Mouse (Mus musculus) forebrain, embryonic 13.5 days (tissue): ENCODE data around the gene Bet1. TPM values are rescaled to one million over a fixed set of nuclear protein-coding genes. Genes with fewer than 3 reads are reported as not detected.

Source experiments
- ATAC-seq: fragments of 200-750 bp; cut with Nextera tagmentation; 2 replicates; pipeline ENCODE4 v1.8.0; 2017
- H3K27ac ChIP-seq: fragments of 300-500 bp; sonication (generic); 2 replicates; pipeline ENCODE4 v1.5.1; 2015; ENCODE audit warnings: inconsistent platforms, mild to moderate bottlenecking, moderate library complexity
- H3K27me3 ChIP-seq: fragments of 300-500 bp; sonication (generic); 2 replicates; pipeline ENCODE4 v1.6.1; 2015; ENCODE audit warnings: mild to moderate bottlenecking, inconsistent platforms
- H3K36me3 ChIP-seq: fragments of 300-500 bp; sonication (generic); 2 replicates; pipeline ENCODE4 v1.6.1; 2015; ENCODE audit warnings: mild to moderate bottlenecking, inconsistent platforms; ENCODE audit not compliant: poor library complexity, severe bottlenecking
- H3K4me1 ChIP-seq: fragments of 300-500 bp; sonication (generic); 2 replicates; pipeline ENCODE4 v1.6.1; 2015; ENCODE audit warnings: inconsistent platforms
- H3K4me2 ChIP-seq: fragments of 300-500 bp; sonication (generic); 2 replicates; pipeline ENCODE4 v1.6.1; 2015; ENCODE audit warnings: inconsistent platforms, mild to moderate bottlenecking, moderate library complexity
- H3K4me3 ChIP-seq: fragments of 300-500 bp; sonication (generic); 2 replicates; pipeline ENCODE4 v1.5.1; 2015; ENCODE audit warnings: mild to moderate bottlenecking, inconsistent platforms
- H3K9ac ChIP-seq: fragments of 300-500 bp; sonication (generic); 2 replicates; pipeline ENCODE4 v1.6.1; 2015; ENCODE audit warnings: mild to moderate bottlenecking, inconsistent platforms
- H3K9me3 ChIP-seq: fragments of 300-500 bp; sonication (generic); replicated peaks from 2 replicates; pipeline ENCODE4 v1.6.1; 2016; ENCODE audit warnings: inconsistent platforms
- WGBS: fragments of 180-500 bp; shearing (Covaris S2); methylation state at CpG from one replicate; pipeline ENCODE4 v1.1.7; 2015; 5-methylcytosine and 5-hydroxymethylcytosine counted together
- polyA plus RNA-seq: library from polyadenylated mRNA; unstranded; fragments of >200 nt; fragmentation: Nextera tagmentation; extraction: Ambion mirVana; gene quantifications from 2 replicates; pipeline ENCODE4 v1.2.1, GENCODE M21; 2015

Gene Bet1
- polyA plus RNA-seq: 45.9 and 47.2 TPM in 2 replicates

- Histone ChIP-seq H3K9ac (peak within 1 kb of the TSS; percentile 61), H3K9me3 (no peaks in the 10 kb centered on the region), H3K4me2 (peak within 1 kb of the TSS; percentile 66), H3K4me1 (peaks cover 3% of the 10 kb centered on the region), H3K27ac (no peak within 1 kb of the TSS), H3K27me3 (no peaks in the 10 kb centered on the region), H3K36me3 (no peaks in the 10 kb centered on the region), H3K4me3 (peak within 1 kb of the TSS; percentile 62)
- ATAC-seq: peak; percentile 100
- under 1% methylated on average over 24 of the region's 24 CpGs for WGBS
These were observed at the start of gene Bet1 for GRCm38 (mm10) chr6:4086663-4087454. TSS of gene Bet1 (minus strand) at chr6:4086972.

GRCm38 (mm10) chr6:4132239-4132638 is 45.5 kb upstream of the Bet1 start:
- Histone ChIP-seq H3K9ac (no peak overlapping the region), H3K27me3 (no peaks in the 10 kb centered on the region), H3K4me3 (no peak overlapping the region), H3K9me3 (no peaks in the 10 kb centered on the region), H3K36me3 (no peaks in the 10 kb centered on the region), H3K4me1 (no peaks in the 10 kb centered on the region), H3K27ac (no peak overlapping the region), H3K4me2 (no peak overlapping the region)
- 69% methylated on average over 7 of the region's 7 CpGs for WGBS
- ATAC-seq: no peak

- Histone ChIP-seq H3K27ac (no peak overlapping the region), H3K4me3 (no peak overlapping the region), H3K27me3 (no peaks in the 10 kb centered on the region), H3K4me2 (no peak overlapping the region), H3K36me3 (no peaks in the 10 kb centered on the region), H3K9me3 (no peaks in the 10 kb centered on the region), H3K9ac (no peak overlapping the region), H3K4me1 (no peaks in the 10 kb centered on the region)
- no peak for ATAC-seq
- 31% methylated on average over 2 of the region's 2 CpGs for WGBS
These were observed 44.4 kb upstream of the Bet1 start for GRCm38 (mm10) chr6:4131149-4131548.

- H3K4me2 ChIP-seq: no peak overlapping the region
- WGBS: 79% methylated on average over 1 of the region's 1 CpGs
- H3K36me3 ChIP-seq: no peaks in the 10 kb centered on the region
- ATAC-seq: no peak
- H3K4me3 ChIP-seq: no peak overlapping the region
- no peaks in the 10 kb centered on the region for H3K4me1 ChIP-seq
- H3K9ac ChIP-seq: no peak overlapping the region
- H3K27ac ChIP-seq: no peak overlapping the region
- H3K9me3 ChIP-seq: no peaks in the 10 kb centered on the region
- H3K27me3 ChIP-seq: no peaks in the 10 kb centered on the region
These were observed 31.8 kb upstream of the Bet1 start for GRCm38 (mm10) chr6:4118611-4119010.

- no peak for ATAC-seq
- no peak overlapping the region for H3K4me3 ChIP-seq
- H3K4me2 ChIP-seq: no peak overlapping the region
- H3K9me3 ChIP-seq: no peaks in the 10 kb centered on the region
- no peak overlapping the region for H3K27ac ChIP-seq
- WGBS: 86% methylated on average over 2 of the region's 2 CpGs
- no peak overlapping the region for H3K9ac ChIP-seq
- H3K36me3 ChIP-seq: no peaks in the 10 kb centered on the region
- no peaks in the 10 kb centered on the region for H3K27me3 ChIP-seq
- peaks cover 3% of the 10 kb centered on the region for H3K4me1 ChIP-seq
These were observed 3.7 kb upstream of the Bet1 start for GRCm38 (mm10) chr6:4090423-4090822.

GRCm38 (mm10) chr6:4072281-4072680 is 14.5 kb downstream of the Bet1 start:
- H3K27me3 ChIP-seq: no peaks in the 10 kb centered on the region
- H3K4me2 ChIP-seq: no peak overlapping the region
- ATAC-seq: no peak
- 91% methylated on average over 6 of the region's 6 CpGs for WGBS
- no peak overlapping the region for H3K9ac ChIP-seq
- no peaks in the 10 kb centered on the region for H3K36me3 ChIP-seq
- no peak overlapping the region for H3K4me3 ChIP-seq
- H3K27ac ChIP-seq: no peak overlapping the region
- H3K4me1 ChIP-seq: no peaks in the 10 kb centered on the region
- H3K9me3 ChIP-seq: no peaks in the 10 kb centered on the region

- Histone ChIP-seq H3K9me3 (no peaks in the 10 kb centered on the region), H3K27me3 (no peaks in the 10 kb centered on the region), H3K27ac (no peak overlapping the region), H3K9ac (no peak overlapping the region), H3K4me3 (no peak overlapping the region), H3K4me2 (no peak overlapping the region), H3K4me1 (no peaks in the 10 kb centered on the region), H3K36me3 (no peaks in the 10 kb centered on the region)
- ATAC-seq: no peak
These were observed 17.1 kb downstream of the Bet1 start for GRCm38 (mm10) chr6:4069714-4070113.

DNA sequence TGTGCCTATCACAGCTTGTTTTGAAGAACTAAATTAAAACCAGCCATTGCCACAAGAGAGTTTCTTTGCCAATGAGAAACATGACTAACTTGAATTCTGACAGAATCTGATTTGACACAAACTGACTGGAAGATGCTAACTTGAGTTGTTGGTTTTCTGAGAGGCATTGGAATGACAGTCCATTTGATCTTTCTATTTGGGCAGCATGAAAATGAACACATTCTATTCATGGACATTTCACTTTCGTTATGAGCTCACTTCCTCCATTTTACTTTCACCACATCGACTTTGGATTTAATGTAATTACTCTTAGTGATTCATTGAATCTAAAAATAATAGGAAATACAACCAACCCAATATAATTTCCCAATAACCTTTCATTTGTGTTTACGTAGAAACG is 32.4 kb downstream of the Bet1 start:
- 90% methylated on average over 4 of the region's 4 CpGs for WGBS
- H3K36me3 ChIP-seq: no peaks in the 10 kb centered on the region

DNA sequence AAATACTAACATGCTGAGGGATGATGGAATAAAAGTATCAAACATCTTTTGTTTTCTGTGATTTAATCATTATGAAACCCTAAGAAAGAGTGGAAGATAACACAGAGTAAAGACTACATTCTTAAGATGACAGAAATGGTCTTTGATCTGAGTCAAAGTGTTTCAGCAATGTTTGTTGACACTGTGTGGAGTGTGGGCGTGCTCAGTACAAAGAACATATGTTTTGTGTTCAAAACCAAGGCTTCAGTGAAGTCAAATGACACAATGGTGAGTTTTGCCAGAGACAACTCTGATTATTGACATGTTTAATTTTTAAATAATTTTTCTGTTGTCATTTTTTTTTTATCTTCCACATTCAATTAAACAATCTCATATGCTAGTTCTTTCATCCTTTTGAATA is 33.9 kb downstream of the Bet1 start:
- H3K4me3 ChIP-seq: no peak overlapping the region
- no peak overlapping the region for H3K27ac ChIP-seq
- ATAC-seq: no peak
- no peak overlapping the region for H3K9ac ChIP-seq
- 68% methylated on average over 1 of the region's 1 CpGs for whole genome bisulfite sequencing
- no peaks in the 10 kb centered on the region for H3K36me3 ChIP-seq
- no peaks in the 10 kb centered on the region for H3K27me3 ChIP-seq
- H3K4me2 ChIP-seq: no peak overlapping the region
- H3K9me3 ChIP-seq: no peaks in the 10 kb centered on the region
- no peaks in the 10 kb centered on the region for H3K4me1 ChIP-seq

More for the DNA sequence above, 32.4 kb downstream of the Bet1 start:
- no peaks in the 10 kb centered on the region for H3K27me3 ChIP-seq
- no peak for ATAC-seq
- no peak overlapping the region for H3K4me3 ChIP-seq
- H3K4me2 ChIP-seq: no peak overlapping the region
- H3K27ac ChIP-seq: no peak overlapping the region
- no peak overlapping the region for H3K9ac ChIP-seq
- no peaks in the 10 kb centered on the region for H3K4me1 ChIP-seq
- H3K9me3 ChIP-seq: no peaks in the 10 kb centered on the region

DNA sequence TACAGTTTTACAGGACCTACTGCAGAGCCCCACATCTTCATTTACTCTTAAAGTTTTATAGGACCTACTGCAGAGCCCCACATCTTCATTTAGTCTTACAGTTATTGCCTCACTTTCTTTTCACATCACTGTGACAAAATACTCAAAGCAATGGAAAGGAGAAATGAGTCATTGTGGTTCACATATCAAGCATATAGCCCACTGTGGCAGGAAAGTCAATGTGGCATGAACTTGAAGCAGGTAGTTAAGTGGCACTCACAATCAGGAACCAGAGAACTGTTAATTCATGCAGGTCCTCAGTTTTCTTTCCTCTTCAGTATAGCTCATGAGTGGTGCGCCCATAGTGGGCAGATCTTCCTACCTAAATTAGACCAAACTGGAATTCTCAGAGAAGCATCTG is 39.6 kb downstream of the Bet1 start:
- H3K9ac ChIP-seq: no peak overlapping the region
- no peaks in the 10 kb centered on the region for H3K4me1 ChIP-seq
- H3K9me3 ChIP-seq: no peaks in the 10 kb centered on the region
- H3K4me2 ChIP-seq: no peak overlapping the region
- H3K27me3 ChIP-seq: no peaks in the 10 kb centered on the region
- H3K4me3 ChIP-seq: no peak overlapping the region
- H3K27ac ChIP-seq: no peak overlapping the region
- 83% methylated on average over 1 of the region's 1 CpGs for WGBS
- H3K36me3 ChIP-seq: no peaks in the 10 kb centered on the region
- ATAC-seq: no peak

GRCm38 (mm10) chr6:4041821-4042220 is 45.0 kb downstream of the Bet1 start:
- Histone ChIP-seq H3K4me3 (no peak overlapping the region), H3K9me3 (no peaks in the 10 kb centered on the region), H3K27ac (no peak overlapping the region), H3K4me2 (no peak overlapping the region), H3K4me1 (no peaks in the 10 kb centered on the region), H3K27me3 (no peaks in the 10 kb centered on the region), H3K9ac (no peak overlapping the region), H3K36me3 (no peaks in the 10 kb centered on the region)
- WGBS: 93% methylated on average over 1 of the region's 1 CpGs
- no peak for ATAC-seq

DNA sequence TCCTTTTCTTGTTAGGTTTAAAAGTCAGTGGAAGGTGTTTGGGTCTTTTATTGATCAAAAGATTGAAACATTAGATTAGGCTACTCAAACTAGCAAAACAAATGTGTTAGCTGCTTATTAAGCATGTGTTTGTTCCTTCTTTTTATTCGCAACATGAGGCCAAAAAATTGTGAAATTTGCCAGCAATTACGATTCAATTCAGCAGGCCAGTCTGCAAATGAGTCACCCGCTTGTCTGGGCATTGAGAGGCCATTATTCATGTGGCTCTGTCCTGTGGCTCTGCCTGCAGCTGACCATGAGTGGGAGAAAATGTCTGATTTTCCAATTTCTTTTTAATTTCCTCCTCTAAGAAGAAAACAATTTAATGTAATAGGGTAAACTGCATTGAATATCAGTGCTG is 55.8 kb downstream of the Bet1 start:
- Histone ChIP-seq H3K36me3 (no peaks in the 10 kb centered on the region), H3K27me3 (no peaks in the 10 kb centered on the region), H3K4me1 (no peaks in the 10 kb centered on the region), H3K9ac (no peak overlapping the region), H3K4me3 (no peak overlapping the region), H3K4me2 (no peak overlapping the region), H3K27ac (no peak overlapping the region), H3K9me3 (no peaks in the 10 kb centered on the region)
- no peak for ATAC-seq
- 72% methylated on average over 3 of the region's 3 CpGs for WGBS
